Mouse (Mus musculus) intestine, embryonic 16.5 days (tissue): ENCODE data around the gene Me3. TPM values are rescaled to one million over a fixed set of nuclear protein-coding genes. Genes with fewer than 3 reads are reported as not detected.

Experiments used
- ATAC-seq: fragments of 200-750 bp; cut with Nextera tagmentation; 2 replicates; pipeline ENCODE4 v1.8.0; 2017; ENCODE audit warnings: moderate TSS enrichment, moderate library complexity
- H3K27ac ChIP-seq: fragments of 300-500 bp; sonication (generic); 2 replicates; pipeline ENCODE4 v1.5.1; 2014; ENCODE audit warnings: mild to moderate bottlenecking, low read length
- H3K27me3 ChIP-seq: fragments of 300-500 bp; sonication (generic); replicated peaks from 2 replicates; pipeline ENCODE4 v1.6.1; 2014; ENCODE audit warnings: low read length, control low read depth, mixed read lengths; ENCODE audit not compliant: control insufficient read depth, insufficient read depth
- H3K36me3 ChIP-seq: fragments of 300-500 bp; sonication (generic); 2 replicates; pipeline ENCODE4 v1.6.1; 2014; ENCODE audit warnings: low read length, control low read depth; ENCODE audit not compliant: control insufficient read depth, insufficient read depth
- H3K4me1 ChIP-seq: fragments of 300-500 bp; sonication (generic); 2 replicates; pipeline ENCODE4 v1.6.1; 2014; ENCODE audit warnings: low read length, control low read depth, mixed read lengths; ENCODE audit not compliant: control insufficient read depth, insufficient read depth
- H3K4me2 ChIP-seq: fragments of 300-500 bp; sonication (generic); 2 replicates; pipeline ENCODE4 v1.6.1; 2014; ENCODE audit warnings: low read depth, low read length, control low read depth
- H3K4me3 ChIP-seq: fragments of 300-500 bp; sonication (generic); 2 replicates; pipeline ENCODE4 v1.5.1; 2014; ENCODE audit warnings: mild to moderate bottlenecking, low read length
- H3K9ac ChIP-seq: fragments of 300-500 bp; sonication (generic); 2 replicates; pipeline ENCODE4 v1.6.1; 2014; ENCODE audit warnings: low read depth, low read length
- H3K9me3 ChIP-seq: fragments of 300-500 bp; sonication (generic); 2 replicates; pipeline ENCODE4 v1.6.1; 2016; ENCODE audit warnings: low read length, control low read depth; ENCODE audit not compliant: control insufficient read depth
- WGBS: fragments of 180-500 bp; shearing (Covaris S2); extraction: QIAGEN DNeasy Blood & Tissue Kit; methylation state at CpG from one replicate; pipeline ENCODE4 v1.1.7; 2014; 5-methylcytosine and 5-hydroxymethylcytosine counted together
- polyA plus RNA-seq: library from polyadenylated mRNA; unstranded; fragments of >200 nt; fragmentation: Nextera tagmentation; extraction: Ambion mirVana; gene quantifications from 2 replicates; pipeline ENCODE4 v1.2.1, GENCODE M21; 2015

The Me3 gene
- polyA plus RNA-seq, 1 experiment from 2014 or later: 3.9 TPM

GRCm38 (mm10) chr7:89766678-89767508 is 134.7 kb downstream of the Me3 start:
- Histone ChIP-seq H3K4me1 (peaks cover 17% of the 10 kb centered on the region), H3K9ac (no peak overlapping the region), H3K4me3 (no peak overlapping the region), H3K4me2 (no peak overlapping the region), H3K27me3 (no peaks in the 10 kb centered on the region), H3K27ac (no peak overlapping the region), H3K36me3 (no peaks in the 10 kb centered on the region), H3K9me3 (no peaks in the 10 kb centered on the region)
- no peak for ATAC-seq
- WGBS: 72% methylated on average over 5 of the region's 5 CpGs

- 15% methylated on average over 9 of the region's 9 CpGs for WGBS
- no peaks in the 10 kb centered on the region for H3K9me3 ChIP-seq
- H3K9ac ChIP-seq: no peak overlapping the region
- no peaks in the 10 kb centered on the region for H3K36me3 ChIP-seq
- H3K27ac ChIP-seq: peak overlapping the region; percentile 24
- H3K4me3 ChIP-seq: no peak overlapping the region
- peaks cover 24% of the 10 kb centered on the region for H3K4me1 ChIP-seq
- no peaks in the 10 kb centered on the region for H3K27me3 ChIP-seq
- no peak overlapping the region for H3K4me2 ChIP-seq
- no peak for ATAC-seq
Observed at GRCm38 (mm10) chr7:89769106-89769896, 137.1 kb downstream of the Me3 start.

GRCm38 (mm10) chr7:89770021-89770420 is 137.8 kb downstream of the Me3 start:
- H3K9ac ChIP-seq: no peak overlapping the region
- H3K4me2 ChIP-seq: no peak overlapping the region
- H3K9me3 ChIP-seq: no peaks in the 10 kb centered on the region
- no peak overlapping the region; the same call in 1 of the 2 replicates for H3K27ac ChIP-seq
- no peaks in the 10 kb centered on the region for H3K27me3 ChIP-seq
- H3K36me3 ChIP-seq: no peaks in the 10 kb centered on the region
- WGBS: 53% methylated on average over 6 of the region's 6 CpGs
- no peak for ATAC-seq
- H3K4me3 ChIP-seq: no peak overlapping the region
- H3K4me1 ChIP-seq: peaks cover 24% of the 10 kb centered on the region

- 0 out of 2 replicates have a peak overlapping the region, but pooled peaks have one; percentile 6 for H3K4me2 ChIP-seq
- no peaks in the 10 kb centered on the region for H3K36me3 ChIP-seq
- no peaks in the 10 kb centered on the region for H3K27me3 ChIP-seq
- no peak overlapping the region for H3K4me3 ChIP-seq
- H3K9me3 ChIP-seq: no peaks in the 10 kb centered on the region
- H3K4me1 ChIP-seq: peaks cover 24% of the 10 kb centered on the region
- peak overlapping the region; percentile 59; the same call in 1 of the 2 replicates for H3K27ac ChIP-seq
- ATAC-seq: no peak; the same call in 1 of the 2 replicates
- 72% methylated on average over 5 of the region's 5 CpGs for WGBS
- no peak overlapping the region for H3K9ac ChIP-seq
Observed at GRCm38 (mm10) chr7:89772906-89773305, 140.7 kb downstream of the Me3 start.

- Histone ChIP-seq H3K9ac (no peak overlapping the region), H3K4me2 (peak overlapping the region; percentile 25; the same call in 1 of the 2 replicates), H3K4me3 (no peak overlapping the region), H3K4me1 (peaks cover 24% of the 10 kb centered on the region), H3K27ac (peak overlapping the region; percentile 78), H3K27me3 (no peaks in the 10 kb centered on the region), H3K9me3 (no peaks in the 10 kb centered on the region), H3K36me3 (no peaks in the 10 kb centered on the region)
- ATAC-seq: peak; percentile 97
- WGBS: 52% methylated on average over 3 of the region's 3 CpGs
Observed at GRCm38 (mm10) chr7:89773352-89773921, 141.2 kb downstream of the Me3 start.

GRCm38 (mm10) chr7:89773926-89774325 is 141.7 kb downstream of the Me3 start:
- Histone ChIP-seq H3K27ac (peak overlapping the region; percentile 78), H3K4me1 (peaks cover 23% of the 10 kb centered on the region), H3K4me3 (no peak overlapping the region), H3K4me2 (peak overlapping the region; percentile 25; the same call in 1 of the 2 replicates), H3K9ac (no peak overlapping the region), H3K36me3 (no peaks in the 10 kb centered on the region), H3K9me3 (no peaks in the 10 kb centered on the region), H3K27me3 (no peaks in the 10 kb centered on the region)
- ATAC-seq: 0 out of 2 replicates have a peak, but pooled peaks have one; percentile 3
- WGBS: 33% methylated on average over 2 of the region's 2 CpGs

- H3K27me3 ChIP-seq: no peaks in the 10 kb centered on the region
- ATAC-seq: no peak
- WGBS: 89% methylated on average over 2 of the region's 2 CpGs
- H3K9ac ChIP-seq: no peak overlapping the region
- H3K9me3 ChIP-seq: no peaks in the 10 kb centered on the region
- H3K27ac ChIP-seq: no peak overlapping the region
- H3K4me3 ChIP-seq: no peak overlapping the region
- H3K36me3 ChIP-seq: no peaks in the 10 kb centered on the region
- H3K4me2 ChIP-seq: no peak overlapping the region
- peaks cover 8% of the 10 kb centered on the region for H3K4me1 ChIP-seq
Observed at GRCm38 (mm10) chr7:89775848-89776247, 143.7 kb downstream of the Me3 start.

- no peak for ATAC-seq
- H3K27me3 ChIP-seq: no peaks in the 10 kb centered on the region
- no peak overlapping the region for H3K27ac ChIP-seq
- H3K36me3 ChIP-seq: no peaks in the 10 kb centered on the region
- WGBS: 81% methylated on average over 1 of the region's 1 CpGs
- H3K4me3 ChIP-seq: no peak overlapping the region
- no peaks in the 10 kb centered on the region for H3K9me3 ChIP-seq
- H3K9ac ChIP-seq: no peak overlapping the region
- H3K4me1 ChIP-seq: no peaks in the 10 kb centered on the region
- no peak overlapping the region for H3K4me2 ChIP-seq
Observed at GRCm38 (mm10) chr7:89781391-89781790, 149.2 kb downstream of the Me3 start.

GRCm38 (mm10) chr7:89787735-89788134 is 155.5 kb downstream of the Me3 start:
- H3K4me2 ChIP-seq: no peak overlapping the region
- no peak overlapping the region for H3K27ac ChIP-seq
- no peaks in the 10 kb centered on the region for H3K27me3 ChIP-seq
- 73% methylated on average over 7 of the region's 7 CpGs for WGBS
- H3K4me1 ChIP-seq: no peaks in the 10 kb centered on the region
- H3K4me3 ChIP-seq: no peak overlapping the region
- no peak for ATAC-seq
- H3K9me3 ChIP-seq: no peaks in the 10 kb centered on the region
- no peak overlapping the region for H3K9ac ChIP-seq
- no peaks in the 10 kb centered on the region for H3K36me3 ChIP-seq
